Mouse (Mus musculus): Measurements from ENCODE around the gene Tmem88b.

DNA sequence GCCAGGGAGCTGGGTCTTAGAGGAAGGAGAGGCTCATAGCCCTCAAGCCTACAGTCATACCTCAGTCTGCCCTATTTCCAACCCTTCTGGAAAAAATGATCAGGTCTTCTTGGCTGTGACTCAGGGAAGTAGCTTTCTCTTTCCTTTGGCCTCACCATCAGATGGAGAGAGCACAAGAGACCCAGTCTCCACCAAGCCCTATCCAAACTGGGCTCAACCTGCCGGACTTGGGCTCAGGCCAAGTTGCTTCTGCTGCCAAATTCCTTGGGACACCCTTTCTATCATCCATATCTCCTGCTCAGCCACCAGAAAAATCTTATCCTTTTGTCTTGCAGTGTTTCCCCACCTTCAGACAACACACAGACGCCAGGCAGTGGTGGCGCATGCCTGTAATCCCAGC is 9.8 kb downstream of the Tmem88b start:
- TF ChIP-seq CTCF (IDR thresholded peaks at IDR 0.05; ENCODE audit: borderline replicate concordance, insufficient read depth, low read depth, low read length) (no peak), POLR2A (IDR thresholded peaks at IDR 0.05; ENCODE audit: borderline replicate concordance, insufficient read depth, low read length) (no peak)

Data from cerebellum, adult 2 months (tissue).